Mouse (Mus musculus) heart, embryonic 12.5 days (tissue): ENCODE data around the gene Lin52. TPM values are rescaled to one million over a fixed set of nuclear protein-coding genes. Genes with fewer than 3 reads are reported as not detected.

Experiments used
- ATAC-seq: fragments of 200-750 bp; cut with Nextera tagmentation; 2 replicates; pipeline ENCODE4 v1.8.0; 2017; ENCODE audit warnings: moderate TSS enrichment, moderate library complexity; ENCODE audit not compliant: insufficient number of reproducible peaks, low FRiP score
- H3K27ac ChIP-seq: fragments of 300-500 bp; sonication (generic); 2 replicates; pipeline ENCODE4 v1.5.1; 2016; ENCODE audit warnings: mild to moderate bottlenecking, moderate library complexity; ENCODE audit not compliant: poor library complexity, severe bottlenecking
- H3K27me3 ChIP-seq: fragments of 300-500 bp; sonication (generic); replicated peaks from 2 replicates; pipeline ENCODE4 v1.6.1; 2016; ENCODE audit warnings: mild to moderate bottlenecking, moderate library complexity
- H3K36me3 ChIP-seq: fragments of 300-500 bp; sonication (generic); 2 replicates; pipeline ENCODE4 v1.6.1; 2016; ENCODE audit warnings: mild to moderate bottlenecking, moderate library complexity
- H3K4me1 ChIP-seq: fragments of 300-500 bp; sonication (generic); replicated peaks from 2 replicates; pipeline ENCODE4 v1.6.1; 2016; ENCODE audit warnings: mild to moderate bottlenecking
- H3K4me2 ChIP-seq: fragments of 300-500 bp; sonication (generic); 2 replicates; pipeline ENCODE4 v1.6.1; 2016; ENCODE audit warnings: mild to moderate bottlenecking, moderate library complexity
- H3K4me3 ChIP-seq: fragments of 300-500 bp; sonication (generic); 2 replicates; pipeline ENCODE4 v1.5.1; 2016; ENCODE audit warnings: mild to moderate bottlenecking
- H3K9ac ChIP-seq: fragments of 300-500 bp; sonication (generic); 2 replicates; pipeline ENCODE4 v1.6.1; 2016; ENCODE audit warnings: mild to moderate bottlenecking, moderate library complexity
- H3K9me3 ChIP-seq: fragments of 300-500 bp; sonication (generic); replicated peaks from 2 replicates; pipeline ENCODE4 v1.6.1; 2016; ENCODE audit warnings: mild to moderate bottlenecking, moderate library complexity
- WGBS: fragments of 180-500 bp; shearing (Covaris S2); methylation state at CpG from one replicate; pipeline ENCODE4 v1.1.7; 2016; 5-methylcytosine and 5-hydroxymethylcytosine counted together
- polyA plus RNA-seq: library from polyadenylated mRNA; unstranded; fragments of >200 nt; fragmentation: Nextera tagmentation; extraction: Ambion mirVana; gene quantifications from 2 replicates; pipeline ENCODE4 v1.2.1, GENCODE M21; 2016

The Lin52 gene
- polyA plus RNA-seq = 15.4 and 15.8 TPM in 2 replicates

GRCm38 (mm10) chr12:84450718-84451646, at the start of gene Lin52, which contains the start of gene Aldh6a1:
Lin52 (plus strand) TSS chr12:84451422.
Aldh6a1 (minus strand) TSS chr12:84451004.
- no peaks in the 10 kb centered on the region for H3K9me3 ChIP-seq
- no peaks in the 10 kb centered on the region for H3K36me3 ChIP-seq
- no peaks in the 10 kb centered on the region for H3K27me3 ChIP-seq
- ATAC-seq = peak; percentile 98
- peak within 1 kb of the TSS; percentile 67 for H3K4me3 ChIP-seq
- H3K4me2 ChIP-seq = peak within 1 kb of the TSS; percentile 100
- H3K4me1 ChIP-seq = peaks cover 32% of the 10 kb centered on the region
- WGBS = 0% methylated on average over 49 of the region's 49 CpGs
- peak within 1 kb of the TSS; percentile 82 for H3K27ac ChIP-seq
- H3K9ac ChIP-seq = peak within 1 kb of the TSS; percentile 84

- H3K27ac ChIP-seq = no peak overlapping the region
- no peaks in the 10 kb centered on the region for H3K9me3 ChIP-seq
- no peak overlapping the region for H3K4me3 ChIP-seq
- no peaks in the 10 kb centered on the region for H3K27me3 ChIP-seq
- H3K9ac ChIP-seq = no peak overlapping the region
- ATAC-seq = no peak
- no peaks in the 10 kb centered on the region; the same call in 1 of the 2 replicates for H3K36me3 ChIP-seq
- H3K4me2 ChIP-seq = no peak overlapping the region
- peaks cover 13% of the 10 kb centered on the region for H3K4me1 ChIP-seq
- WGBS = 46% methylated on average over 9 of the region's 9 CpGs
Measured at GRCm38 (mm10) chr12:84402923-84403322, 48.3 kb upstream of the Lin52 start.

- Histone ChIP-seq H3K4me2 (no peak overlapping the region), H3K9me3 (no peaks in the 10 kb centered on the region), H3K27ac (no peak overlapping the region), H3K9ac (no peak overlapping the region), H3K4me1 (peaks cover 16% of the 10 kb centered on the region), H3K27me3 (no peaks in the 10 kb centered on the region), H3K4me3 (no peak overlapping the region), H3K36me3 (no peaks in the 10 kb centered on the region; the same call in 1 of the 2 replicates)
- ATAC-seq = no peak
- WGBS = 87% methylated on average over 6 of the region's 6 CpGs
Measured at GRCm38 (mm10) chr12:84404541-84404940, 46.7 kb upstream of the Lin52 start.

GRCm38 (mm10) chr12:84407259-84407658, 44.0 kb upstream of the Lin52 start:
- Histone ChIP-seq H3K36me3 (no peaks in the 10 kb centered on the region; the same call in 1 of the 2 replicates), H3K4me3 (no peak overlapping the region), H3K9me3 (no peaks in the 10 kb centered on the region), H3K4me2 (no peak overlapping the region), H3K27me3 (no peaks in the 10 kb centered on the region), H3K4me1 (peaks cover 8% of the 10 kb centered on the region), H3K9ac (no peak overlapping the region), H3K27ac (no peak overlapping the region)
- no peak for ATAC-seq
- 58% methylated on average over 4 of the region's 4 CpGs for WGBS

GRCm38 (mm10) chr12:84407874-84408818, 43.1 kb upstream of the Lin52 start:
- no peaks in the 10 kb centered on the region for H3K9me3 ChIP-seq
- H3K27ac ChIP-seq = peak overlapping the region; percentile 82
- WGBS = 2% methylated on average over 49 of the region's 52 CpGs

GRCm38 (mm10) chr12:84408819-84409507, 42.3 kb upstream of the Lin52 start, which contains the start of the genes Entpd5 and Bbof1:
Entpd5 (minus strand) TSS chr12:84409029.
Bbof1 (plus strand) TSS chr12:84409071.
- Histone ChIP-seq H3K27me3 (no peaks in the 10 kb centered on the region), H3K9me3 (no peaks in the 10 kb centered on the region), H3K36me3 (no peaks in the 10 kb centered on the region), H3K4me3 (peak within 1 kb of the TSS; percentile 78), H3K4me2 (peak within 1 kb of the TSS; percentile 93), H3K27ac (peak within 1 kb of the TSS; percentile 82), H3K9ac (peak within 1 kb of the TSS; percentile 87), H3K4me1 (peaks cover 8% of the 10 kb centered on the region)
- ATAC-seq = peak; percentile 94
- WGBS = 2% methylated on average over 53 of the region's 63 CpGs

More at GRCm38 (mm10) chr12:84407874-84408818, 43.1 kb upstream of the Lin52 start:
- Histone ChIP-seq H3K36me3 (no peaks in the 10 kb centered on the region), H3K4me2 (peak overlapping the region; percentile 93), H3K9ac (peak overlapping the region; percentile 87), H3K27me3 (no peaks in the 10 kb centered on the region), H3K4me1 (peaks cover 8% of the 10 kb centered on the region), H3K4me3 (peak overlapping the region; percentile 78)
- ATAC-seq = peak; percentile 75

GRCm38 (mm10) chr12:84416834-84417604, 34.2 kb upstream of the Lin52 start, which contains the start of gene Rnf113a2:
Rnf113a2 (plus strand) TSS chr12:84417196.
- H3K4me3 ChIP-seq = peak within 1 kb of the TSS; percentile 63
- no peaks in the 10 kb centered on the region for H3K27me3 ChIP-seq
- H3K9ac ChIP-seq = peak within 1 kb of the TSS; percentile 70
- H3K4me1 ChIP-seq = peaks cover 5% of the 10 kb centered on the region
- no peaks in the 10 kb centered on the region for H3K36me3 ChIP-seq
- H3K9me3 ChIP-seq = peaks cover 6% of the 10 kb centered on the region; the same call in 1 of the 2 replicates
- peak within 1 kb of the TSS; percentile 82 for H3K4me2 ChIP-seq
- 3% methylated on average over 50 of the region's 50 CpGs for WGBS
- ATAC-seq = peak; percentile 93
- H3K27ac ChIP-seq = peak within 1 kb of the TSS; percentile 51

GRCm38 (mm10) chr12:84417605-84417922, 33.7 kb upstream of the Lin52 start:
- WGBS = 31% methylated on average over 18 of the region's 18 CpGs
- no peaks in the 10 kb centered on the region for H3K36me3 ChIP-seq
- H3K4me1 ChIP-seq = peaks cover 5% of the 10 kb centered on the region
- H3K4me2 ChIP-seq = peak overlapping the region; percentile 82
- peaks cover 6% of the 10 kb centered on the region; the same call in 1 of the 2 replicates for H3K9me3 ChIP-seq
- ATAC-seq = no peak
- H3K27me3 ChIP-seq = no peaks in the 10 kb centered on the region
- peak overlapping the region; percentile 70 for H3K9ac ChIP-seq
- peak overlapping the region; percentile 51 for H3K27ac ChIP-seq
- H3K4me3 ChIP-seq = peak overlapping the region; percentile 63

GRCm38 (mm10) chr12:84423990-84424389, 27.2 kb upstream of the Lin52 start:
- Histone ChIP-seq H3K4me3 (no peak overlapping the region), H3K27me3 (no peaks in the 10 kb centered on the region), H3K9me3 (no peaks in the 10 kb centered on the region), H3K4me1 (no peaks in the 10 kb centered on the region), H3K4me2 (no peak overlapping the region), H3K9ac (no peak overlapping the region), H3K36me3 (no peaks in the 10 kb centered on the region), H3K27ac (no peak overlapping the region)
- 63% methylated on average over 3 of the region's 3 CpGs for WGBS
- no peak for ATAC-seq

- Histone ChIP-seq H3K4me1 (no peaks in the 10 kb centered on the region), H3K9me3 (no peaks in the 10 kb centered on the region), H3K36me3 (peaks cover 22% of the 10 kb centered on the region), H3K27ac (no peak overlapping the region), H3K9ac (no peak overlapping the region), H3K27me3 (no peaks in the 10 kb centered on the region), H3K4me2 (no peak overlapping the region), H3K4me3 (no peak overlapping the region)
- ATAC-seq = no peak
- WGBS = 87% methylated on average over 2 of the region's 2 CpGs
Measured at GRCm38 (mm10) chr12:84429825-84430224, 21.4 kb upstream of the Lin52 start.
